Mouse (Mus musculus): ENCODE results near the gene Neu3.

Gene Neu3

GRCm38 (mm10) chr7:99828083-99828570, at the start of gene Neu3:
TSS of gene Neu3 (minus strand) at chr7:99828417.
- peak; percentile 96 for DNase-seq (ENCODE audit: low read depth)

GRCm38 (mm10) chr7:99876345-99876744, 48.1 kb upstream of the Neu3 start:
- DNase-seq (ENCODE audit: low read depth), result peak; percentile 93

GRCm38 (mm10) chr7:99875891-99876290, 47.7 kb upstream of the Neu3 start:
- DNase-seq (ENCODE audit: low read depth), result no peak

GRCm38 (mm10) chr7:99873965-99874364, 45.7 kb upstream of the Neu3 start:
- DNase-seq (ENCODE audit: low read depth), result no peak

- no peak for DNase-seq (ENCODE audit: low read depth)
Measured at GRCm38 (mm10) chr7:99869296-99869695, 41.1 kb upstream of the Neu3 start.

- DNase-seq (ENCODE audit: low read depth), result peak; percentile 59
Measured at GRCm38 (mm10) chr7:99865219-99865618, 37.0 kb upstream of the Neu3 start.

- peak; percentile 87 for DNase-seq (ENCODE audit: low read depth)
Measured at GRCm38 (mm10) chr7:99864241-99865028, 36.2 kb upstream of the Neu3 start.

GRCm38 (mm10) chr7:99863362-99863761, 35.1 kb upstream of the Neu3 start, which contains the start of gene Spcs2:
TSS of gene Spcs2 (minus strand) at chr7:99863462.
- DNase-seq (ENCODE audit: low read depth), result peak; percentile 14

- DNase-seq (ENCODE audit: low read depth), result peak; percentile 96
Measured at GRCm38 (mm10) chr7:99858813-99859585, 30.8 kb upstream of the Neu3 start, which contains the start of gene Xrra1. TSS of gene Xrra1 (plus strand) at chr7:99859116.

GRCm38 (mm10) chr7:99858175-99858812, 30.1 kb upstream of the Neu3 start:
- DNase-seq (ENCODE audit: low read depth), result no peak

GRCm38 (mm10) chr7:99856266-99856861, 28.1 kb upstream of the Neu3 start:
- DNase-seq (ENCODE audit: low read depth), result no peak

- DNase-seq (ENCODE audit: low read depth), result no peak
Measured at GRCm38 (mm10) chr7:99854311-99854710, 26.1 kb upstream of the Neu3 start.

- DNase-seq (ENCODE audit: low read depth), result no peak
Measured at GRCm38 (mm10) chr7:99853350-99853749, 25.1 kb upstream of the Neu3 start.

- DNase-seq (ENCODE audit: low read depth), result no peak
Measured at GRCm38 (mm10) chr7:99851618-99852017, 23.4 kb upstream of the Neu3 start.

- no peak for DNase-seq (ENCODE audit: low read depth)
Measured at GRCm38 (mm10) chr7:99851121-99851520, 22.9 kb upstream of the Neu3 start.

GRCm38 (mm10) chr7:99850534-99850933, 22.3 kb upstream of the Neu3 start:
- no peak for DNase-seq (ENCODE audit: low read depth)

GRCm38 (mm10) chr7:99845533-99846236, 17.5 kb upstream of the Neu3 start:
- DNase-seq (ENCODE audit: low read depth), result no peak

GRCm38 (mm10) chr7:99838241-99838640, 10.0 kb upstream of the Neu3 start:
- DNase-seq (ENCODE audit: low read depth), result no peak

- no peak for DNase-seq (ENCODE audit: low read depth)
Measured at GRCm38 (mm10) chr7:99837358-99838071, 9.3 kb upstream of the Neu3 start.

- DNase-seq (ENCODE audit: low read depth), result no peak
Measured at GRCm38 (mm10) chr7:99836781-99837180, 8.6 kb upstream of the Neu3 start.

Data from NIH3T3 (cell line).